Mouse (Mus musculus): ENCODE results near the gene Cdc73. TPM values are rescaled to one million over a fixed set of nuclear protein-coding genes. Genes with fewer than 3 reads are reported as not detected.

Gene Cdc73
- polyA plus RNA-seq, 1 experiment: 13.0 TPM

DNA sequence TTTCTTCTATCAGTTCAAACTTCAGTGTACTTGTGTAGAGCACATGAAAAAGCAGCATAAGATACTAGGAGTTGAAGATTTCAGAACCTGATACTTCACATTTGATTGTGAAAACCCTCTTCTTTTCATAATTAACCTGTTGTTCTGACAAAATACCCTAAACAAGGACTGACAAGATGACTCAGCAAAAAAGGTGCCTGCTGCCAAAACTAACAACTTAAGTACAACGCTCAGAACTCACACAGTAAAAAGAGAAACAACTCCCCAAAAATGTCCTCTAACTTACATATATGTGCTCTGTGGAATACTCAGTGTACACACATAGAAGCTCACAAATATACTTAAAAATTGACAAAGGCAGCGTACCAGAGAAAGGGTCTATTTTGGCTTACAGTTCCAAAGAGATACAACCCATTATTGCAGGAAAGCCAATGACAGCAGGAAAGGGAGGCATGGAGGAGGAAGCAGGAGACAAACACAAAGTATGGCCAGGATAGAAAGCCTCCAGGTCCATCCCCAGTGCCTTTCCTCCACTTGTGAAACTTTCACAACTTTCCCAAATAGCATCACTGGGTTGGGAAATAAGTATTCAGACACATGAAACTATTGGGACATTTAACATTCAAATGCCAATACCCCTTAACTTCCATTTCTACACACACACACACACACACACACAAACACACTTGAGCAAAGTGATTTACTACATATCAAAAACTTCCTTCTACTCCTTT, 69.7 kb downstream of the Cdc73 start:
- DNase-seq: no peak
- Histone ChIP-seq H3K27ac (ENCODE audit: insufficient read depth, low read length) (no peak overlapping the region), H3K27me3 (ENCODE audit: control insufficient read depth, insufficient read depth, low read length) (no peaks in the 10 kb centered on the region), H3K4me1 (ENCODE audit: control insufficient read depth, insufficient read depth, low read length) (no peaks in the 10 kb centered on the region), H3K4me3 (replicated peaks; ENCODE audit: insufficient read depth, low read depth, low read length) (no peak overlapping the region)
- 81% methylated on average over 2 of the region's 2 CpGs for WGBS
- no peak for TF ChIP-seq POLR2A (IDR thresholded peaks at IDR 0.05; ENCODE audit: borderline replicate concordance, insufficient read depth, low read length)
- no peak for TF ChIP-seq CTCF (IDR thresholded peaks at IDR 0.05; ENCODE audit: borderline replicate concordance, insufficient read depth, low read depth, low read length)

DNA sequence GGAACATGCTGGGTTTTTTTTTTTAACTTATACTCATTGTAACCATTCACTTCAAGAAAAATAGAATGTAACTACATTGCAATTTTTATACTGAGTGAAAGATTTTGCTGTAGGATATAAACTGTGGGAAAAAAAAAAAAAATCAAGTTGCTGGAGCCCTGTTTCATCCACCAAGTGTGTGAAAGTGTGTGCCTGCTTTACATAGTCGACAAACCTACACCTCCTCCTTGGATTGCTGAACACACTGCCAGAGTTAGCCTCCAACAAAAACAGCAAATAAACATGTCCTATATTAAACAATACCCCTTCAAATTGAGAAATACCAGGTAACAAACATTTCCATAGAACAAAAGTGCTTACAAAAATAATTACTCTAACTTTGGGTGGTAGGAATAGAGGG, 70.3 kb downstream of the Cdc73 start:
- H3K27ac ChIP-seq (ENCODE audit: insufficient read depth, low read length): no peak overlapping the region
- no peak overlapping the region for H3K4me3 ChIP-seq (replicated peaks; ENCODE audit: insufficient read depth, low read depth, low read length)
- DNase-seq: no peak
- WGBS: 83% methylated on average over 1 of the region's 1 CpGs
- H3K27me3 ChIP-seq (ENCODE audit: control insufficient read depth, insufficient read depth, low read length): no peaks in the 10 kb centered on the region
- H3K4me1 ChIP-seq (ENCODE audit: control insufficient read depth, insufficient read depth, low read length): no peaks in the 10 kb centered on the region
- TF ChIP-seq POLR2A (IDR thresholded peaks at IDR 0.05; ENCODE audit: borderline replicate concordance, insufficient read depth, low read length) (no peak), CTCF (IDR thresholded peaks at IDR 0.05; ENCODE audit: borderline replicate concordance, insufficient read depth, low read depth, low read length) (no peak)

DNA sequence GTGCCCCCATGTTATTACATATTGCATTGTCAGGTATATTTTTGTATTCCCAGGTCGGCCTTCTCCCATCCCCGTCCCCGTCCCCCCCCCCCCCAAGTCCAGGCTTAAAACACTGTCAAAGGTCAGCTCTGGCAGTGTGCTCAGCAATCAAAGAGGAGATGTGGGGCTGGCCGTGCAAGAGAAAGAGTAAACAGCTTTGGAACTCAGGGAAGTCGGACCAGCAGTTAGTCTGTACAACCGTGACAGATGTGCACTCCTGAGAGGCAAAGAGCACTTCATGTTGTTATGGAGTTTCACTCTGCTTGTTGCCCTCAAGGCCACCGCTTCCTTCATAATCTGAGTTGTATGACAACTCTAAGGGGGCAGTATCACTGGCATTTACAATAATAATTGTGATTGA, 71.4 kb downstream of the Cdc73 start:
- H3K27ac ChIP-seq (ENCODE audit: insufficient read depth, low read length): no peak overlapping the region
- H3K4me3 ChIP-seq (replicated peaks; ENCODE audit: insufficient read depth, low read depth, low read length): no peak overlapping the region
- DNase-seq: no peak
- TF ChIP-seq POLR2A (IDR thresholded peaks at IDR 0.05; ENCODE audit: borderline replicate concordance, insufficient read depth, low read length): no peak
- TF ChIP-seq CTCF (IDR thresholded peaks at IDR 0.05; ENCODE audit: borderline replicate concordance, insufficient read depth, low read depth, low read length): no peak
- H3K27me3 ChIP-seq (ENCODE audit: control insufficient read depth, insufficient read depth, low read length): no peaks in the 10 kb centered on the region
- 84% methylated on average over 7 of the region's 7 CpGs for WGBS
- H3K4me1 ChIP-seq (ENCODE audit: control insufficient read depth, insufficient read depth, low read length): no peaks in the 10 kb centered on the region

DNA sequence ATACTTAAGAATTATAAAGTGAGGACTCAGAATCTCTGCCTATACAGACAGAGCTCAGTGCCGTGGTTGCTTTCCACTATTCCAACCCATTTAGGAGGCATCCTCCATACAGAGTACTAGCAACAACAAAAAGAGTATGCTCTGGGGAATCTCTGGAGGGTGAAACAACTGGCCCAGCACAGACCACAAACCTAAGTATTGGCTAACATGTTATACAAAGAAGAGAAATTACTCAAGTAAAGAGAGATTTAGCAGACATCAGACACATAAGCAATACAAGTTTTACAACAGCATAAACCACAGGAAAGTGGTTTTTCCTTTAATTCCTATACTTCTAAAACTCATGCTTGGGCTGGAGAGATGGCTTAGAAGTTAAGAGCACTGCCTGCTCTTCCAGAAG, 80.1 kb downstream of the Cdc73 start:
- no peaks in the 10 kb centered on the region for H3K4me1 ChIP-seq (ENCODE audit: control insufficient read depth, insufficient read depth, low read length)
- no peak for TF ChIP-seq POLR2A (IDR thresholded peaks at IDR 0.05; ENCODE audit: borderline replicate concordance, insufficient read depth, low read length)
- no peak for TF ChIP-seq CTCF (IDR thresholded peaks at IDR 0.05; ENCODE audit: borderline replicate concordance, insufficient read depth, low read depth, low read length)
- no peak for DNase-seq
- no peak overlapping the region for H3K27ac ChIP-seq (ENCODE audit: insufficient read depth, low read length)
- H3K27me3 ChIP-seq (ENCODE audit: control insufficient read depth, insufficient read depth, low read length): no peaks in the 10 kb centered on the region
- WGBS: 96% methylated on average over 1 of the region's 1 CpGs
- H3K4me3 ChIP-seq (replicated peaks; ENCODE audit: insufficient read depth, low read depth, low read length): no peak overlapping the region

DNA sequence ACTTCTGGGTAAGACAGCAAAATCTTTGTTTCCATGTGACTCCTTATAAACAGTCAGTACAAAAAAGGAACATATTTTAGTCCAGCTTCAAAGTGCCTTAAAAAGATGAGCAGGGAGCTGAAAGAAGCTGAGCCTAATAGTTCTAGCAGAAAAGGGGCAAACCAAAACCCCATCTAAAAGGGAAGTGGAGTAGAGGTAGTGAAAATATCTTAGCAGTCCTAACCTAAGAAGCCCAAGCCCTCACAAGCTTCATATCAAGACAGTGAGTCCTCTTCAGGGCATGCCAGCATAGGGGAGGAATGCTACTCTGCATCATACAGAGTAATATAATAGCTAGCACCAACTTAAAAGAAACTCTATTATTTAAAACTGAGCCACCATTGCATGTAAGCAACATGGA, 80.8 kb downstream of the Cdc73 start:
- H3K27ac ChIP-seq (ENCODE audit: insufficient read depth, low read length): no peak overlapping the region
- no peaks in the 10 kb centered on the region for H3K27me3 ChIP-seq (ENCODE audit: control insufficient read depth, insufficient read depth, low read length)
- H3K4me3 ChIP-seq (replicated peaks; ENCODE audit: insufficient read depth, low read depth, low read length): no peak overlapping the region
- DNase-seq: no peak
- no peak for TF ChIP-seq POLR2A (IDR thresholded peaks at IDR 0.05; ENCODE audit: borderline replicate concordance, insufficient read depth, low read length)
- no peak for TF ChIP-seq CTCF (IDR thresholded peaks at IDR 0.05; ENCODE audit: borderline replicate concordance, insufficient read depth, low read depth, low read length)
- H3K4me1 ChIP-seq (ENCODE audit: control insufficient read depth, insufficient read depth, low read length): no peaks in the 10 kb centered on the region

DNA sequence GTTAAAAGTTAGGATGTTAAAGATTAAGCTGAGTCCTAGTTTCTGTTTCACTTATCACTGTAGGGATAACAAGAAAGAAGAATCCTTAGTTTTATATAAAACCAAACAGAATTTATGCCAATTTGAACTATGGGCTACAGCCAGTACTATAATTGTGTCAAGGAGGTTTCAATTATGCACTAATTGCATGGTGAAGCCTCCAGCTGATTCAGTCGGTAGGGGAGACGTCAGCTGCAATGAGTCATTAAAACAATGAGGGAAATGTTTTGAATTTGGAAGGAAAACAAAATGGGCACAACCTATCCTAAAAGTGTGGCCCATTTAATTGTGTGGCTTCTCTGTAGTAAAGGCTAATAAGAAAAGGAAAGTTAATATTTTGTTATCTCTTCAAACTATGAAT, 82.9 kb downstream of the Cdc73 start:
- under 1% methylated on average over 2 of the region's 2 CpGs for WGBS
- Histone ChIP-seq H3K4me3 (replicated peaks; ENCODE audit: insufficient read depth, low read depth, low read length) (no peak overlapping the region), H3K27ac (ENCODE audit: insufficient read depth, low read length) (no peak overlapping the region), H3K27me3 (ENCODE audit: control insufficient read depth, insufficient read depth, low read length) (no peaks in the 10 kb centered on the region), H3K4me1 (ENCODE audit: control insufficient read depth, insufficient read depth, low read length) (no peaks in the 10 kb centered on the region)
- TF ChIP-seq POLR2A (IDR thresholded peaks at IDR 0.05; ENCODE audit: borderline replicate concordance, insufficient read depth, low read length) (no peak), CTCF (IDR thresholded peaks at IDR 0.05; ENCODE audit: borderline replicate concordance, insufficient read depth, low read depth, low read length) (no peak)
- peak in 1 of 2 experiments; percentile 49 for DNase-seq

DNA sequence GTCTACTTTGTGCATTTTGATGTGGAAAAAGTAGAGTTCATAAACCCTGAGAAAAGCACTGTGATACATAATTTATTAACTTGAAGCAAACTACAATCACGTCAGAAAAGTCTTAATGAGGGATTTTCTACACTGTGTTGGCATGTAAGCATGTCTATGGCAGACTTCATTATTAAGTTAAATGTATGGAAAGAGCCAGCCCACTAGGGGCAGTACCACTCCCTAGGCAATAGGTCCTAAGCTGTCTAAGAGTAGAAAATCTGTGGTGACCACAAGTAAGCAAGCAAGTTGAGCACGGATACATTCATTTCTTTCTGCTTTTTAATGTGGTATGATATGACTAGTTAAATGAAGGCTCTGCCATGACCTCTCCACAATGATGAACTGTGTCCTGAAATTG, 89.8 kb downstream of the Cdc73 start:
- TF ChIP-seq CTCF (IDR thresholded peaks at IDR 0.05; ENCODE audit: borderline replicate concordance, insufficient read depth, low read depth, low read length): no peak
- 97% methylated on average over 2 of the region's 2 CpGs for WGBS

DNA sequence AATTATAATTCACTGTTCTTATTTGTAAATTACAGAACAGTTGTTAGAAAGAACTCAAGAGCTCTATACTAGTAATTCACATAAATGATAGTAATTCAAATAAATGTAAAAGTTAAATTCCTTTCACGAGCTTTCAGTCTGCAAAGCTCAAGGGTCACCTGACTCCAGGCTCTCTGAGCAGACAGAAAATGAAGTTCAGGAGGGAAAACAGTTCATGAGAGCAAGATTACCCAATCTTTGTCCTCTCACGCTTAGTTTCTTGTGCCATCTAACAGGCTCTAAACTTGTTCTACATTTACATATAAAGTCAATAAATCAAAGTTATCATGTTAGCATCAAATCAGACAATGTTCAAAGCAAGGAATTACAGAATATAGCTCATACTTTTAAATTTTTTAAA, 93.8 kb downstream of the Cdc73 start:
- H3K27me3 ChIP-seq (ENCODE audit: control insufficient read depth, insufficient read depth, low read length): no peaks in the 10 kb centered on the region
- TF ChIP-seq CTCF (IDR thresholded peaks at IDR 0.05; ENCODE audit: borderline replicate concordance, insufficient read depth, low read depth, low read length) (no peak), POLR2A (IDR thresholded peaks at IDR 0.05; ENCODE audit: borderline replicate concordance, insufficient read depth, low read length) (no peak)
- no peaks in the 10 kb centered on the region for H3K4me1 ChIP-seq (ENCODE audit: control insufficient read depth, insufficient read depth, low read length)
- no peak overlapping the region for H3K27ac ChIP-seq (ENCODE audit: insufficient read depth, low read length)
- WGBS: 93% methylated on average over 2 of the region's 2 CpGs
- H3K4me3 ChIP-seq (replicated peaks; ENCODE audit: insufficient read depth, low read depth, low read length): no peak overlapping the region
- no peak for DNase-seq

More for the DNA sequence above, 89.8 kb downstream of the Cdc73 start:
- Histone ChIP-seq H3K27me3 (ENCODE audit: control insufficient read depth, insufficient read depth, low read length) (no peaks in the 10 kb centered on the region), H3K4me1 (ENCODE audit: control insufficient read depth, insufficient read depth, low read length) (no peaks in the 10 kb centered on the region), H3K4me3 (replicated peaks; ENCODE audit: insufficient read depth, low read depth, low read length) (no peak overlapping the region), H3K27ac (ENCODE audit: insufficient read depth, low read length) (no peak overlapping the region)
- no peak for DNase-seq

All from cerebellum, adult 2 months (tissue).